Mouse (Mus musculus) CH12.LX (cell line): Measurements from ENCODE around the gene Usp45. TPM values are rescaled to one million over a fixed set of nuclear protein-coding genes. Genes with fewer than 3 reads are reported as not detected.

Source experiments
- DNase-seq: peaks from one replicate; pipeline ENCODE4 v3.0.0-alpha.2; 2013; ENCODE audit errors: extremely low read depth
- H3K27ac ChIP-seq: 2 replicates; pipeline ENCODE4 v1.5.1; 2012; ENCODE audit warnings: low read depth, mild to moderate bottlenecking, control low read depth, moderate library complexity; ENCODE audit not compliant: insufficient read depth
- H3K27me3 ChIP-seq: replicated peaks from 2 replicates; pipeline ENCODE3; 2012; ENCODE audit warnings: inconsistent platforms
- H3K36me3 ChIP-seq, 2 experiments: replicated peaks in 1 of 2; 2 replicates each; pipeline versions ENCODE3 to v1.6.1; 2012; ENCODE audit warnings: inconsistent platforms in 1 of 2, low read length in 1 of 2, mild to moderate bottlenecking in 1 of 2, mixed read lengths in 1 of 2, moderate library complexity in 1 of 2; ENCODE audit not compliant: control insufficient read depth in 1 of 2, insufficient read depth in 1 of 2
- H3K4me1 ChIP-seq, 2 experiments: 2 replicates each; pipeline ENCODE4 v1.6.1; 2012; ENCODE audit warnings: inconsistent platforms in 1 of 2, moderate library complexity in 1 of 2; ENCODE audit not compliant: insufficient read depth in 2 of 2, control insufficient read depth in 1 of 2
- H3K4me2 ChIP-seq: 2 replicates; pipeline ENCODE4 v1.6.1; 2012; ENCODE audit warnings: low read depth, mild to moderate bottlenecking, control low read depth; ENCODE audit not compliant: poor library complexity, insufficient read depth, severe bottlenecking
- H3K4me3 ChIP-seq, 3 experiments: fragments of 150-350 bp in 1 of 3; sonication (generic) in 1 of 3; replicated peaks in 1 of 3; 2 replicates each; pipeline versions ENCODE3 to v1.5.1; 2011 to 2012; ENCODE audit warnings: low read depth in 2 of 3, low read length in 2 of 3, mild to moderate bottlenecking in 2 of 3, moderate library complexity in 2 of 3, control low read depth in 1 of 3, improper control_type of control experiment in 1 of 3, inconsistent platforms in 1 of 3, mixed read lengths in 1 of 3; ENCODE audit not compliant: poor library complexity in 1 of 3
- H3K79me2 ChIP-seq: replicated peaks from 2 replicates; pipeline ENCODE4 v1.6.1; 2012; ENCODE audit warnings: mild to moderate bottlenecking, moderate library complexity; ENCODE audit not compliant: control insufficient read depth, poor library complexity, insufficient read depth, severe bottlenecking; ENCODE audit errors: extremely low read depth
- H3K9ac ChIP-seq: 2 replicates; pipeline ENCODE4 v1.6.1; 2012; ENCODE audit warnings: low read depth, mild to moderate bottlenecking, control low read depth, moderate library complexity; ENCODE audit not compliant: insufficient read depth
- H3K9me3 ChIP-seq: replicated peaks from 2 replicates; pipeline ENCODE3; 2012; ENCODE audit warnings: low read length, inconsistent platforms, mixed read lengths
- CHD2 ChIP-seq: IDR thresholded peaks from 2 replicates; pipeline ENCODE4 v1.6.1; 2011; ENCODE audit warnings: low read length, improper control_type of control experiment
- E2F4 ChIP-seq: IDR thresholded peaks from 2 replicates; pipeline ENCODE4 v1.6.1; 2011; ENCODE audit warnings: low read depth, low read length, improper control_type of control experiment; ENCODE audit not compliant: insufficient replicate concordance
- ELF1 ChIP-seq: IDR thresholded peaks from 2 replicates; pipeline ENCODE4 v1.6.1; 2014; ENCODE audit warnings: low read depth, mild to moderate bottlenecking, inconsistent platforms, low read length, improper control_type of control experiment
- ETS1 ChIP-seq: conservative IDR thresholded peaks from 2 replicates; pipeline ENCODE4 v1.6.1; 2012; ENCODE audit warnings: low read depth, mild to moderate bottlenecking, inconsistent platforms, low read length, improper control_type of control experiment, moderate library complexity
- GABPA ChIP-seq: IDR thresholded peaks from 2 replicates; pipeline ENCODE4 v1.6.1; 2012; ENCODE audit warnings: low read depth, low read length, improper control_type of control experiment, inconsistent platforms; ENCODE audit not compliant: insufficient replicate concordance
- HCFC1 ChIP-seq: IDR thresholded peaks from 2 replicates; pipeline ENCODE4 v1.6.1; 2012; ENCODE audit warnings: low read depth, mild to moderate bottlenecking, inconsistent platforms, low read length, improper control_type of control experiment
- IRF4 ChIP-seq: IDR thresholded peaks from 2 replicates; pipeline ENCODE4 v1.6.1; 2014; ENCODE audit warnings: low read depth, mild to moderate bottlenecking, inconsistent platforms, low read length, improper control_type of control experiment
- JUN ChIP-seq: IDR thresholded peaks from 2 replicates; pipeline ENCODE4 v1.6.1; 2011; ENCODE audit warnings: low read depth, mild to moderate bottlenecking, low read length, improper control_type of control experiment, moderate library complexity; ENCODE audit not compliant: insufficient read depth
- JUND ChIP-seq: conservative IDR thresholded peaks from 2 replicates; pipeline ENCODE4 v1.6.1; 2011; ENCODE audit warnings: low read depth, low read length, improper control_type of control experiment
- KAT2A ChIP-seq: IDR thresholded peaks from 2 replicates; pipeline ENCODE4 v1.6.1; 2012; ENCODE audit warnings: low read length, improper control_type of control experiment, inconsistent platforms; ENCODE audit not compliant: insufficient replicate concordance
- MAZ ChIP-seq: IDR thresholded peaks from 2 replicates; pipeline ENCODE4 v1.6.1; 2012; ENCODE audit warnings: low read depth, mild to moderate bottlenecking, inconsistent platforms, low read length, improper control_type of control experiment, moderate library complexity
- MEF2A ChIP-seq: IDR thresholded peaks from 2 replicates; pipeline ENCODE4 v1.6.1; 2014; ENCODE audit warnings: low read depth, mild to moderate bottlenecking, inconsistent platforms, low read length, improper control_type of control experiment, borderline replicate concordance
- MXI1 ChIP-seq: IDR thresholded peaks from 2 replicates; pipeline ENCODE4 v1.6.1; 2011; ENCODE audit warnings: mild to moderate bottlenecking, low read depth, low read length, improper control_type of control experiment
- NRF1 ChIP-seq: IDR thresholded peaks from 2 replicates; pipeline ENCODE4 v1.6.1; 2014; ENCODE audit warnings: low read depth, mild to moderate bottlenecking, inconsistent platforms, low read length, improper control_type of control experiment, moderate library complexity
- PAX5 ChIP-seq: IDR thresholded peaks from 2 replicates; pipeline ENCODE4 v1.6.1; 2012; ENCODE audit warnings: low read length, inconsistent platforms, mixed read lengths
- POLR2AphosphoS2 ChIP-seq: IDR thresholded peaks from 2 replicates; pipeline ENCODE4 v1.6.1; 2011; ENCODE audit warnings: low read depth, low read length, improper control_type of control experiment
- RAD21 ChIP-seq: IDR thresholded peaks from 2 replicates; pipeline ENCODE4 v1.6.1; 2011; ENCODE audit warnings: low read depth, mild to moderate bottlenecking, low read length, improper control_type of control experiment, moderate library complexity
- SIN3A ChIP-seq: IDR thresholded peaks from 2 replicates; pipeline ENCODE4 v1.6.1; 2012; ENCODE audit warnings: low read length, improper control_type of control experiment, inconsistent platforms
- SMC3 ChIP-seq: IDR thresholded peaks from 2 replicates; pipeline ENCODE4 v1.6.1; 2011; ENCODE audit warnings: low read depth, low read length, improper control_type of control experiment
- TBP ChIP-seq: conservative IDR thresholded peaks from 2 replicates; pipeline ENCODE4 v1.6.1; 2011; ENCODE audit warnings: low read depth, low read length, improper control_type of control experiment
- USF1 ChIP-seq: IDR thresholded peaks from 2 replicates; pipeline ENCODE4 v1.6.1; 2014; ENCODE audit warnings: low read depth, mild to moderate bottlenecking, inconsistent platforms, low read length, improper control_type of control experiment
- USF2 ChIP-seq: conservative IDR thresholded peaks from 2 replicates; pipeline ENCODE4 v1.6.1; 2011; ENCODE audit warnings: low read depth, low read length, improper control_type of control experiment
- ZC3H11A ChIP-seq: IDR thresholded peaks from 2 replicates; pipeline ENCODE4 v1.6.1; 2012; ENCODE audit warnings: low read depth, mild to moderate bottlenecking, inconsistent platforms, low read length, improper control_type of control experiment
- ZKSCAN1 ChIP-seq: IDR thresholded peaks from 2 replicates; pipeline ENCODE4 v1.6.1; 2012; ENCODE audit warnings: low read depth, inconsistent platforms, low read length, improper control_type of control experiment, borderline replicate concordance
- ZMIZ1 ChIP-seq: IDR thresholded peaks from 2 replicates; pipeline ENCODE4 v1.6.1; 2012; ENCODE audit warnings: low read depth, mild to moderate bottlenecking, inconsistent platforms, low read length, improper control_type of control experiment
- ZNF384 ChIP-seq: IDR thresholded peaks from 2 replicates; pipeline ENCODE4 v1.6.1; 2012; ENCODE audit warnings: low read depth, low read length, improper control_type of control experiment, inconsistent platforms
- dilution Hi-C: fragments of 300-500 bp; cut with MboI; formaldehyde crosslinking; loops from 2 replicates; pipeline ENCODE4 v1.14.3; 2020; ENCODE audit warnings: low sequenced_read_pairs; ENCODE audit not compliant: extremely low pct_unique_long_range_greater_than_20kb, extremely low pct_ligation_motif_present
- in situ Hi-C: fragments of 300-500 bp; cut with MboI; formaldehyde crosslinking; loops from 3 replicates; pipeline ENCODE4 v1.14.3; 2019; ENCODE audit warnings: low sequenced_read_pairs, low pct_ligation_motif_present, low pct_unique_long_range_greater_than_20kb, mixed read lengths
- polyA plus RNA-seq: library from polyadenylated mRNA; unstranded; fragments of >175 nt; gene quantifications from 2 replicates; pipeline ENCODE4 v1.2.1, GENCODE M21; 2012; ENCODE audit warnings: low read depth; ENCODE audit not compliant: insufficient read length
- total RNA-seq, 2 experiments: library from RNA; depleted of rRNA; stranded (reverse); fragments of 300-350 nt in 1 of 2; fragments of >200 nt in 1 of 2; gene quantifications; 2 replicates each; pipeline ENCODE4 v1.2.3; 2012 to 2014

Gene Usp45
- total and polyA plus RNA-seq, 3 experiments = 16.7 to 30.6 (median 17.5) TPM

GRCm38 (mm10) chr4:21788903-21789302 lies 21.9 kb downstream of the Usp45 start:
- TF ChIP-seq MEF2A = no peak
- no peak for TF ChIP-seq USF2
- TF ChIP-seq ELF1 = no peak
- no peak for TF ChIP-seq TBP
- TF ChIP-seq E2F4 = no peak
- no peak for TF ChIP-seq USF1
- TF ChIP-seq HCFC1 = no peak
- no peak for TF ChIP-seq ZC3H11A
- no peak for TF ChIP-seq JUND
- TF ChIP-seq PAX5 = no peak
- TF ChIP-seq CHD2 = no peak
- TF ChIP-seq ZMIZ1 = no peak
- TF ChIP-seq IRF4 = no peak
- TF ChIP-seq JUN = no peak
- TF ChIP-seq KAT2A = no peak
- no peak for TF ChIP-seq RAD21
- no peak for TF ChIP-seq POLR2AphosphoS2
- no peak for TF ChIP-seq NRF1
- no peak for TF ChIP-seq SIN3A
- no peak for TF ChIP-seq ZNF384
- Histone ChIP-seq H3K27ac (no peak overlapping the region), H3K27me3 (no peaks in the 10 kb centered on the region), H3K79me2 (no peaks in the 10 kb centered on the region), H3K9ac (no peak overlapping the region), H3K4me2 (no peak overlapping the region), H3K4me1 (peaks cover 0 to 19% of the 10 kb centered on the region in 2 experiments; a peak in 2 of 4 replicates), H3K9me3 (no peaks in the 10 kb centered on the region), H3K4me3 (no peak overlapping the region), H3K36me3 (peaks cover 43 to 79% of the 10 kb centered on the region in 2 experiments)
- dilution Hi-C loops (no loop called here), in situ Hi-C loops (no loop called here)
- no peak for DNase-seq

GRCm38 (mm10) chr4:21789836-21790235 lies 22.9 kb downstream of the Usp45 start:
- Histone ChIP-seq H3K4me3 (no peak overlapping the region), H3K9ac (no peak overlapping the region), H3K36me3 (peaks cover 37 to 73% of the 10 kb centered on the region in 2 experiments), H3K27ac (no peak overlapping the region), H3K27me3 (no peaks in the 10 kb centered on the region), H3K9me3 (no peaks in the 10 kb centered on the region), H3K4me1 (peaks cover 0 to 19% of the 10 kb centered on the region in 2 experiments; a peak in 2 of 4 replicates), H3K4me2 (no peak overlapping the region), H3K79me2 (no peaks in the 10 kb centered on the region)
- dilution Hi-C loops = no loop called here
- no peak for DNase-seq
- in situ Hi-C loops = no loop called here
- TF ChIP-seq ZC3H11A = no peak
- TF ChIP-seq MXI1 = no peak
- no peak for TF ChIP-seq ZMIZ1
- TF ChIP-seq CHD2 = no peak
- TF ChIP-seq SMC3 = no peak
- TF ChIP-seq TBP = no peak
- no peak for TF ChIP-seq ETS1
- TF ChIP-seq ZKSCAN1 = no peak
- TF ChIP-seq GABPA = no peak
- TF ChIP-seq SIN3A = no peak
- no peak for TF ChIP-seq MAZ
